Mouse (Mus musculus) MEL (cell line): ENCODE measurements around the gene Ube2o. TPM values are rescaled to one million over a fixed set of nuclear protein-coding genes. Genes with fewer than 3 reads are reported as not detected.

ENCODE experiments used
- DNase-seq: peaks from one replicate; pipeline ENCODE4 v3.0.0; 2011; ENCODE audit warnings: low read depth, low spot score
- H3K27ac ChIP-seq: 2 replicates; pipeline ENCODE4 v1.5.1; 2012; ENCODE audit warnings: low read depth, mild to moderate bottlenecking, control low read depth, low read length, moderate library complexity; ENCODE audit not compliant: control insufficient read depth
- H3K27me3 ChIP-seq, 2 experiments: fragments of 150-350 bp in 1 of 2; sonication (generic) in 1 of 2; 2 replicates each; pipeline ENCODE4 v1.6.1; 2012; ENCODE audit warnings: low read length in 2 of 2, mild to moderate bottlenecking in 2 of 2, improper control_type of control experiment in 1 of 2, moderate library complexity in 1 of 2; ENCODE audit not compliant: insufficient read depth in 2 of 2, control insufficient read depth in 1 of 2
- H3K36me3 ChIP-seq, 2 experiments: 2 replicates each; pipeline ENCODE4 v1.6.1; 2012 to 2014; ENCODE audit warnings: low read length in 2 of 2, improper control_type of control experiment in 1 of 2, inconsistent platforms in 1 of 2, mild to moderate bottlenecking in 1 of 2; ENCODE audit not compliant: insufficient read depth in 2 of 2, control insufficient read depth in 1 of 2
- H3K4me1 ChIP-seq, 2 experiments: fragments of 150-350 bp in 1 of 2; sonication (generic) in 1 of 2; 2 replicates each; pipeline ENCODE4 v1.6.1; 2012; ENCODE audit warnings: low read length in 2 of 2, improper control_type of control experiment in 1 of 2, mild to moderate bottlenecking in 1 of 2; ENCODE audit not compliant: insufficient read depth in 2 of 2, control insufficient read depth in 1 of 2
- H3K4me3 ChIP-seq, 2 experiments: fragments of 150-350 bp in 1 of 2; sonication (generic) in 1 of 2; 2 replicates each; pipeline ENCODE4 v1.5.1; 2012; ENCODE audit warnings: low read depth in 2 of 2, low read length in 2 of 2, mild to moderate bottlenecking in 2 of 2, moderate library complexity in 2 of 2, control low read depth in 1 of 2, improper control_type of control experiment in 1 of 2; ENCODE audit not compliant: control insufficient read depth in 1 of 2, insufficient read depth in 1 of 2
- H3K79me2 ChIP-seq: 2 replicates; pipeline ENCODE4 v1.6.1; 2012; ENCODE audit warnings: mild to moderate bottlenecking, low read length, moderate library complexity; ENCODE audit not compliant: control insufficient read depth, poor library complexity, insufficient read depth
- H3K9ac ChIP-seq: 2 replicates; pipeline ENCODE4 v1.6.1; 2012; ENCODE audit warnings: low read depth, mild to moderate bottlenecking, control low read depth, low read length, moderate library complexity; ENCODE audit not compliant: control insufficient read depth, poor library complexity, severe bottlenecking
- H3K9me3 ChIP-seq: fragments of 150-350 bp; sonication (generic); replicated peaks from 2 replicates; pipeline ENCODE4 v1.6.1; 2012; ENCODE audit warnings: mild to moderate bottlenecking, low read length, improper control_type of control experiment, moderate library complexity; ENCODE audit not compliant: insufficient read depth
- BHLHE40 ChIP-seq: IDR thresholded peaks from 2 replicates; pipeline ENCODE4 v1.6.1; 2012; ENCODE audit warnings: low read depth, mild to moderate bottlenecking, inconsistent platforms, low read length, improper control_type of control experiment, borderline replicate concordance
- CHD2 ChIP-seq: IDR thresholded peaks from 2 replicates; pipeline ENCODE4 v1.6.1; 2011; ENCODE audit warnings: low read length, improper control_type of control experiment
- CTCF ChIP-seq, 3 experiments: IDR thresholded peaks in 2 of 3; conservative IDR thresholded peaks in 1 of 3; 2 replicates each; pipeline ENCODE4 v1.5.1; 2011 to 2012; ENCODE audit warnings: low read length in 3 of 3, low read depth in 2 of 3, mild to moderate bottlenecking in 2 of 3, improper control_type of control experiment in 1 of 3, inconsistent platforms in 1 of 3, mixed read lengths in 1 of 3, moderate library complexity in 1 of 3; ENCODE audit not compliant: control insufficient read depth in 1 of 3, insufficient read depth in 1 of 3, poor library complexity in 1 of 3, severe bottlenecking in 1 of 3
- E2F4 ChIP-seq: IDR thresholded peaks from 2 replicates; pipeline ENCODE4 v1.6.1; 2011; ENCODE audit warnings: low read depth, low read length, improper control_type of control experiment, borderline replicate concordance
- ELF1 ChIP-seq: IDR thresholded peaks from 2 replicates; pipeline ENCODE4 v1.6.1; 2014; ENCODE audit warnings: low read depth, mild to moderate bottlenecking, inconsistent platforms, low read length, improper control_type of control experiment, moderate library complexity
- EP300 ChIP-seq, 2 experiments: IDR thresholded peaks; 2 replicates each; pipeline ENCODE4 v1.6.1; 2011; ENCODE audit warnings: improper control_type of control experiment in 2 of 2, low read length in 2 of 2, low read depth in 1 of 2, mild to moderate bottlenecking in 1 of 2
- JUND ChIP-seq: IDR thresholded peaks from 2 replicates; pipeline ENCODE4 v1.6.1; 2011; ENCODE audit warnings: low read depth, mild to moderate bottlenecking, improper control_type of control experiment, low read length
- MAFK ChIP-seq: IDR thresholded peaks from 2 replicates; pipeline ENCODE4 v1.6.1; 2011; ENCODE audit warnings: low read depth, mild to moderate bottlenecking, low read length, improper control_type of control experiment, borderline replicate concordance
- MAX ChIP-seq: IDR thresholded peaks from 2 replicates; pipeline ENCODE4 v1.6.1; 2011; ENCODE audit warnings: low read length, improper control_type of control experiment
- MEF2A ChIP-seq: IDR thresholded peaks from 2 replicates; pipeline ENCODE4 v1.6.1; 2014; ENCODE audit warnings: low read depth, mild to moderate bottlenecking, inconsistent platforms, low read length, improper control_type of control experiment; ENCODE audit not compliant: poor library complexity, insufficient replicate concordance, severe bottlenecking; ENCODE audit errors: extremely low read depth
- MXI1 ChIP-seq: IDR thresholded peaks from 2 replicates; pipeline ENCODE4 v1.6.1; 2011; ENCODE audit warnings: mild to moderate bottlenecking, low read depth, low read length, improper control_type of control experiment
- MYB ChIP-seq: IDR thresholded peaks from 2 replicates; pipeline ENCODE4 v1.6.1; 2011; ENCODE audit warnings: mild to moderate bottlenecking, low read depth, low read length, improper control_type of control experiment
- POLR2A ChIP-seq, 2 experiments: IDR thresholded peaks; 2 replicates each; pipeline ENCODE4 v1.6.1; 2011 to 2012; ENCODE audit warnings: low read length in 2 of 2, mild to moderate bottlenecking in 2 of 2, control low read depth in 1 of 2, improper control_type of control experiment in 1 of 2, low read depth in 1 of 2, moderate library complexity in 1 of 2; ENCODE audit not compliant: control insufficient read depth in 1 of 2, insufficient read depth in 1 of 2, poor library complexity in 1 of 2
- RAD21 ChIP-seq: IDR thresholded peaks from 2 replicates; pipeline ENCODE4 v1.6.1; 2011; ENCODE audit warnings: mild to moderate bottlenecking, low read depth, low read length, improper control_type of control experiment
- RCOR1 ChIP-seq: IDR thresholded peaks from 2 replicates; pipeline ENCODE4 v1.6.1; 2012; ENCODE audit warnings: low read depth, mild to moderate bottlenecking, inconsistent platforms, low read length, improper control_type of control experiment
- SIN3A ChIP-seq: IDR thresholded peaks from 2 replicates; pipeline ENCODE4 v1.6.1; 2012; ENCODE audit warnings: low read length, improper control_type of control experiment, inconsistent platforms
- TCF12 ChIP-seq: IDR thresholded peaks from 2 replicates; pipeline ENCODE4 v1.6.1; 2014; ENCODE audit warnings: low read depth, mild to moderate bottlenecking, inconsistent platforms, low read length, improper control_type of control experiment, moderate library complexity
- UBTF ChIP-seq: IDR thresholded peaks from 2 replicates; pipeline ENCODE4 v1.6.1; 2012; ENCODE audit warnings: low read depth, mild to moderate bottlenecking, inconsistent platforms, low read length, improper control_type of control experiment, moderate library complexity, borderline replicate concordance; ENCODE audit not compliant: insufficient read depth
- USF1 ChIP-seq: IDR thresholded peaks from 2 replicates; pipeline ENCODE4 v1.6.1; 2014; ENCODE audit warnings: low read depth, mild to moderate bottlenecking, inconsistent platforms, low read length, improper control_type of control experiment, moderate library complexity
- USF2 ChIP-seq, 2 experiments: IDR thresholded peaks; 2 replicates each; pipeline ENCODE4 v1.6.1; 2011 to 2012; ENCODE audit warnings: improper control_type of control experiment in 2 of 2, low read length in 2 of 2, borderline replicate concordance in 1 of 2, inconsistent platforms in 1 of 2, low read depth in 1 of 2, mild to moderate bottlenecking in 1 of 2; ENCODE audit not compliant: insufficient read depth in 1 of 2
- ZKSCAN1 ChIP-seq: IDR thresholded peaks from 2 replicates; pipeline ENCODE4 v1.6.1; 2012; ENCODE audit warnings: low read depth, mild to moderate bottlenecking, inconsistent platforms, low read length, improper control_type of control experiment, moderate library complexity
- ZMIZ1 ChIP-seq: IDR thresholded peaks from 2 replicates; pipeline ENCODE4 v1.6.1; 2012; ENCODE audit warnings: low read depth, mild to moderate bottlenecking, inconsistent platforms, low read length, improper control_type of control experiment, moderate library complexity
- ZNF384 ChIP-seq: IDR thresholded peaks from 2 replicates; pipeline ENCODE4 v1.6.1; 2012; ENCODE audit warnings: low read depth, mild to moderate bottlenecking, inconsistent platforms, low read length, improper control_type of control experiment
- polyA plus RNA-seq, 2 experiments: library from polyadenylated mRNA; stranded (reverse) in 1 of 2; unstranded in 1 of 2; fragments of >175 nt in 1 of 2; fragments of >200 nt in 1 of 2; gene quantifications; 2 replicates each; pipeline versions ENCODE4 v1.2.1 to v1.2.4; 2012; ENCODE audit warnings: low replicate concordance in 2 of 2, low read depth in 1 of 2; ENCODE audit not compliant: insufficient read length in 2 of 2, insufficient read depth in 1 of 2, missing spikeins in 1 of 2
- total RNA-seq: library from RNA; depleted of rRNA; stranded (reverse); fragments of 300-350 nt; gene quantifications from 2 replicates; pipeline ENCODE4 v1.2.3, GENCODE M21; 2012

Gene Ube2o
- total and polyA plus RNA-seq, 3 experiments, result 22.9 to 42.8 TPM; not detected in 1

DNA sequence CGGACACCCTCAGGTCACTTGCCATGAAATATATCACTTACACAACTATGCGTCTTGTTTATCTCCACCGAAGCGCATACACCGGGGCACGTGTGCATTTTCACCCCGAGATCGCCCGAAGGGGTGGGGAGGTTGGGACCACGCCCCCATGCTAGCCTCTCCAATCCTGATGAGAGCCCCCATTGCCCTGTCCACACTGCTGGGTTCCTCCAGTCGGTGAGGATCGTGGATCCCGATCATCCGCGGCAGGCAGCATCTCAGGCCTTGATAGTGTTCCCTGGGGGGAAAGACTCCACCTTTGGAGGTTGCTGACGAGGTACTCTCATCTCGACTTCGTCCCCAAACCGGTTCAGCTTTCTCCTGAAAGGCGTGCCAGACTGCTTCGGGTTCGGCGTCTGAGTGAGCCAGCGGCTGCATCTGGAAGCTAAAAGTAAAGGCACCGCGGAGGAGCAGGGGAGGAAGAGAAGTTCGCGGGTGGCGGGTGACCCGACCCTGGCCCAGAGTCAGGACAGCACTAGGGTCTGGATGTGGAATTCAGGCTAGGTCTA, 48.9 kb downstream of the Ube2o start (continued):
- TF ChIP-seq TCF12 (peak; percentile 58; the same call in 1 of the 2 replicates), MEF2A (no peak), JUND (no peak), ZKSCAN1 (no peak), MXI1 (peak; percentile 99), RAD21 (no peak), MAFK (no peak), POLR2A (IDR thresholded peaks at IDR 0.05; ENCODE audit: control insufficient read depth in 1 of 2, insufficient read depth in 1 of 2, low read depth in 1 of 2, low read length in 2 of 2, poor library complexity in 1 of 2) (peak; percentile 8 to 68; a peak in 3 of 4 replicates), CTCF (IDR thresholded peaks at IDR 0.05 in 2 of 3, conservative IDR thresholded peaks at IDR 0.05 in 1 of 3; ENCODE audit: control insufficient read depth in 1 of 3, insufficient read depth in 1 of 3, low read depth in 2 of 3, low read length in 3 of 3, poor library complexity in 1 of 3, severe bottlenecking in 1 of 3) (no peak), ZNF384 (no peak)

DNA sequence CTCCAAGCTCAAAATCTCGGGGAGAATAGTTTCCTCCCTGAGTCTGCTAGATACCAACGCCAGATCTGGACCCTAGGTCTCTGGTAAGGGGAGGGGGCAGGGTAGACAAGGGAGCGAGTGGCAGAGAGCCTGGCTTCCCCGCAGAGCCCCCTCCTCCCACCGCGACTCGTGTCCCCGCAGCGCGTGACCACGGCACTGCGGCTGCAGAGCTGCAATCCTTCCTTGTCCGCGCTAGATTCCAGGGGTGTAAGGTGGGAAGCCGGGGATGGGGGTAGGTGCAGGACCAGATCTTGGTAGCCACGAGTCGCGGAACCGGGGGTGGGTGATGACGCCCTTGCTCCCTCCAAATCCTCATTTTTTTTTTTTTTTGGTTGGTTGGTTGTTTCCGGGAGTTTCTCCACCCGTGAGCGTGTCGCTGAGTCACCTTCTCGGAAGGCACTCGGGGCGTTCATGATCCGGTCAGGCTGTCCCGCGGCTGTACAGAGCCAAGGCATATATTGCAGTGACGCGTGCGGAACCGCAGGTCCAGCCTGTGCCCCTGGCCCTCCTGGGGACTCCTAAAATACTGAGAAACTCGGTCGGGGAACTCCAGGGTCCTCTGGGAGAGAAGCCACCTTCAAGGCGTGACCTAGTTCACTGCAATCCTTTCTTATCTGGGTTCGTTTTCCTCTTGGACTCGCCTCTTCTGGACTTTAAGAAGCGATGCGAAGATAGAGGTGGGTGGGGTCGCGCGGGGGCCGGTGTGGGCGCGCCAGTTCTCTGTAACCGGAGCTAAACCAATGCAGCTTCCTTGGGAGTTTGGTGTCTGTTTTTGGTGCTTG, 49.7 kb downstream of the Ube2o start:
- no peaks in the 10 kb centered on the region for H3K9me3 ChIP-seq
- H3K4me3 ChIP-seq, result peak overlapping the region; percentile 80 to 83
- no peak for TF ChIP-seq MXI1
- no peak for TF ChIP-seq ELF1
- TF ChIP-seq USF1, result no peak
- peak in 1 of 2 experiments; percentile 44; a peak in 1 of 4 replicates for TF ChIP-seq POLR2A (IDR thresholded peaks at IDR 0.05; ENCODE audit: control insufficient read depth in 1 of 2, insufficient read depth in 1 of 2, low read depth in 1 of 2, low read length in 2 of 2, poor library complexity in 1 of 2)
- no peak for TF ChIP-seq SIN3A
- no peak for TF ChIP-seq ZNF384
- TF ChIP-seq E2F4, result no peak
- no peak for TF ChIP-seq CHD2
- no peak for TF ChIP-seq MEF2A
- 0 out of 2 replicates have a peak, but pooled peaks have one; percentile 38 for TF ChIP-seq MYB
- no peak for TF ChIP-seq BHLHE40
- TF ChIP-seq RCOR1, result peak; percentile 16
- 0 out of 2 replicates have a peak, but pooled peaks have one; percentile 10 for TF ChIP-seq UBTF
- TF ChIP-seq ZMIZ1, result no peak
- no peak for TF ChIP-seq MAX
- TF ChIP-seq EP300 (IDR thresholded peaks at IDR 0.05; ENCODE audit: low read depth in 1 of 2, low read length in 2 of 2), result peak in 1 of 2 experiments; percentile 3; a peak in 2 of 4 replicates
- no peak for TF ChIP-seq USF2 (IDR thresholded peaks at IDR 0.05; ENCODE audit: borderline replicate concordance in 1 of 2, insufficient read depth in 1 of 2, low read depth in 1 of 2, low read length in 2 of 2)
- no peak for DNase-seq
- H3K4me1 ChIP-seq, result peaks cover 2 to 13% of the 10 kb centered on the region in 2 experiments; a peak in 3 of 4 replicates
- peaks cover 35% of the 10 kb centered on the region for H3K79me2 ChIP-seq
- peak overlapping the region; percentile 85 for H3K9ac ChIP-seq
- peaks cover 0 to 7% of the 10 kb centered on the region in 2 experiments; a peak in 3 of 4 replicates for H3K36me3 ChIP-seq
- peak overlapping the region; percentile 50 for H3K27ac ChIP-seq
- no peaks in the 10 kb centered on the region for H3K27me3 ChIP-seq
